Mouse (Mus musculus) small intestine, adult 2 months (tissue): ENCODE results near the gene Kdf1. TPM values are rescaled to one million over a fixed set of nuclear protein-coding genes. Genes with fewer than 3 reads are reported as not detected.
A peak's percentile ranks its signal among the peaks of the same experiment; 100 is the strongest.

Experiments
- H3K27ac ChIP-seq: fragments of 200-500 bp; 2 replicates; pipeline ENCODE4 v1.5.1; 2012; ENCODE audit warnings: low read depth, low read length, control low read depth, inconsistent platforms; ENCODE audit not compliant: insufficient read depth
- H3K27me3 ChIP-seq: fragments of 200-500 bp; 2 replicates; pipeline ENCODE4 v1.6.1; 2012; ENCODE audit warnings: mild to moderate bottlenecking, moderate library complexity, low read length, inconsistent platforms; ENCODE audit not compliant: control insufficient read depth, insufficient read depth
- H3K36me3 ChIP-seq: fragments of 200-500 bp; 2 replicates; pipeline ENCODE4 v1.6.1; 2012; ENCODE audit warnings: mild to moderate bottlenecking, low read length, control low read depth, inconsistent platforms; ENCODE audit not compliant: control insufficient read depth, insufficient read depth
- H3K4me1 ChIP-seq: fragments of 200-500 bp; 2 replicates; pipeline ENCODE4 v1.6.1; 2012; ENCODE audit warnings: low read length, inconsistent platforms, mixed read lengths; ENCODE audit not compliant: control insufficient read depth, insufficient read depth, insufficient read length
- H3K4me3 ChIP-seq: fragments of 200-500 bp; 2 replicates; pipeline ENCODE4 v1.5.1; 2012; ENCODE audit warnings: low read depth, mild to moderate bottlenecking, control low read depth, inconsistent platforms, low read length, moderate library complexity
- CTCF ChIP-seq: fragments of 200-500 bp; IDR thresholded peaks from 2 replicates; pipeline ENCODE4 v1.5.1; 2012; ENCODE audit warnings: low read depth, mild to moderate bottlenecking, control low read depth, inconsistent platforms, low read length, moderate library complexity, mixed read lengths; ENCODE audit not compliant: insufficient replicate concordance, insufficient read length; ENCODE audit errors: extremely low read depth
- POLR2A ChIP-seq: fragments of 200-500 bp; IDR thresholded peaks from 2 replicates; pipeline ENCODE4 v1.6.1; 2012; ENCODE audit warnings: low read depth, mild to moderate bottlenecking, control low read depth, inconsistent platforms, low read length, moderate library complexity
- WGBS: fragments of 180-500 bp; shearing (Covaris S2); methylation state at CpG from one replicate; pipeline ENCODE4 v1.1.7; 2018; 5-methylcytosine and 5-hydroxymethylcytosine counted together
- polyA plus RNA-seq: library from polyadenylated mRNA; depleted of rRNA; stranded (reverse); fragments of >200 nt; gene quantifications from 2 replicates; pipeline ENCODE4 v1.2.3, GENCODE M21; 2012

The Kdf1 gene
- polyA plus RNA-seq, 1 experiment, result 71.0 TPM

- Histone ChIP-seq H3K27me3 (peaks cover 24% of the 10 kb centered on the region), H3K27ac (no peak overlapping the region), H3K4me1 (peaks cover 9% of the 10 kb centered on the region), H3K4me3 (0 out of 2 replicates have a peak overlapping the region, but pooled peaks have one; percentile 66), H3K36me3 (no peaks in the 10 kb centered on the region)
- WGBS, result 27% methylated on average over 6 of the region's 6 CpGs
- TF ChIP-seq POLR2A, result no peak
These were observed 21.9 kb upstream of the Kdf1 start for GRCm38 (mm10) chr4:133496738-133497445.

DNA sequence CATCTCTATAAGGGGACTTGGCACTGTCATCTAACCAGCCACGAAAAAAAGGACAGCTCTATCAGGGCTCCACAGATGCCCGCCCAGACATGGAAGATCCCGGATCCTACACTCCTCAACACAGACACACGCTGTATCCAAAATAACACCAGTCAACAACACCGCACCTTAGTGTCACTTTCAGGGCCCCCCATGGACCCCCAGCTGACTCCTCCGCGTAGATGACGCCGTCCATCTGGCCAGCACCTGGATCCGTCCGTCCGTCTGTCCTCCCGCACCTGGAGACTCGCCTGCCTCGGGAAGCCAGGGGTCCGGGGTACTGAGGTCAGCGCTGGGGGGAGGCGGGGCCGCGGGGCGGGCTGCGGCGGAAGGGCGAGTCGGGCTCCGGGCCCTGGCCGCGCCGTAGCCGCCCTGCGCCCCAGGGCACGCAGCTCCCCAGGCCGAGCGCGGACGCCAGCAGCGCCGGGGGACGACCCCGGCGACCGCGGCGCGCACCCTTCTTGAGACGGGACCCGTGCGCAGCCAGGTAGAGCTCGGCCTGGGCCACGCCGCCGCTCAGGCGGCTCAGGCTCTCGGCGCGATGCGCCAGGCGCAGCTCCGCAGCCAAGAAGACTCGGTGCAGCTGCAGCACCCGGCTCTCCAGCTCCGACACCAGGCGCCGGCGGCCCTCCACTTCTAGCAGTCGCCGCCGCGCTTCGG is 21.2 kb upstream of the Kdf1 start:
- Histone ChIP-seq H3K27ac (no peak overlapping the region), H3K36me3 (no peaks in the 10 kb centered on the region), H3K4me3 (peak overlapping the region; percentile 66), H3K27me3 (peaks cover 24% of the 10 kb centered on the region), H3K4me1 (peaks cover 9% of the 10 kb centered on the region)
- WGBS, result 1% methylated on average over 67 of the region's 70 CpGs
- TF ChIP-seq CTCF, result no peak
- TF ChIP-seq POLR2A, result peak; percentile 17; the same call in 1 of the 2 replicates

DNA sequence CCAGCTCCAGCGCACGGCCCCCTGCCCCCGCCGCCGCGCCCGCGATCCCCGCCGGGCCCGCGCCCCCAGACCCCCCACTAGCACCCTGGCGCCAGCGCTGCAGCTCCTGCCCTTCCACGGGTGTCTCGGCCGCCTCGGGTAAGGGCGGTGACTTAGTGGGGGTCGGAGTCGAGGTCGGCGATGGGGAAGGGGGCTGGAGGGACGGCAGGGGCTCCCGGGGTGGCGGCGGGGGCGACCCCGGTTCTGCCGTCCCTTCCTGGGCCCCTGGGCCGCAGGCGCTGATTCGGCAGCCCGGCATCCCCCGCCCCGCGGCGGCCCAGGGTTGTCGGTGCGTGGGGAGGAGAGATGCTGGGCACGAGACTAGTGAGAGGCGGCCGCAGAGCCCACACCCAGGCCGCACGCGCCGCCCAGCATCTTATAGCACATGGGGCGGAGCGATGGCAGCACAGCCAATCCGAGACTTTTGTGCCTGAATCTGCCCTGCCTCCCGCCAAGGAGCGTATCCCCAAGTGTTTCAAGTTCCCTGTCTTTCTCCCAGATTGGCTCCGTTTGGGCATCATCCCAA is 20.5 kb upstream of the Kdf1 start, which contains the start of gene Trnp1:
TSS of gene Trnp1 (minus strand) at position 391 of the 565 bp plus-strand sequence.
- TF ChIP-seq CTCF, result no peak
- Histone ChIP-seq H3K27me3 (peaks cover 24% of the 10 kb centered on the region), H3K4me3 (peak within 1 kb of the TSS; percentile 66), H3K36me3 (no peaks in the 10 kb centered on the region), H3K4me1 (peaks cover 7% of the 10 kb centered on the region), H3K27ac (no peak within 1 kb of the TSS)
- WGBS, result 1% methylated on average over 41 of the region's 53 CpGs

GRCm38 (mm10) chr4:133501514-133501913 is 17.2 kb upstream of the Kdf1 start:
- 43% methylated on average over 7 of the region's 7 CpGs for WGBS
- Histone ChIP-seq H3K27ac (no peak overlapping the region), H3K4me1 (peaks cover 5% of the 10 kb centered on the region; the same call in 1 of the 2 replicates), H3K4me3 (no peak overlapping the region), H3K27me3 (peaks cover 26% of the 10 kb centered on the region), H3K36me3 (no peaks in the 10 kb centered on the region)
- TF ChIP-seq CTCF, result no peak
- no peak for TF ChIP-seq POLR2A

GRCm38 (mm10) chr4:133504300-133504699 is 14.5 kb upstream of the Kdf1 start:
- Histone ChIP-seq H3K27ac (no peak overlapping the region), H3K4me1 (no peaks in the 10 kb centered on the region), H3K27me3 (0 out of 2 replicates have a peak, but pooled peaks cover 2% of the 10 kb centered on the region), H3K36me3 (no peaks in the 10 kb centered on the region), H3K4me3 (no peak overlapping the region)
- 50% methylated on average over 5 of the region's 5 CpGs for WGBS
- no peak for TF ChIP-seq POLR2A
- TF ChIP-seq CTCF, result no peak

DNA sequence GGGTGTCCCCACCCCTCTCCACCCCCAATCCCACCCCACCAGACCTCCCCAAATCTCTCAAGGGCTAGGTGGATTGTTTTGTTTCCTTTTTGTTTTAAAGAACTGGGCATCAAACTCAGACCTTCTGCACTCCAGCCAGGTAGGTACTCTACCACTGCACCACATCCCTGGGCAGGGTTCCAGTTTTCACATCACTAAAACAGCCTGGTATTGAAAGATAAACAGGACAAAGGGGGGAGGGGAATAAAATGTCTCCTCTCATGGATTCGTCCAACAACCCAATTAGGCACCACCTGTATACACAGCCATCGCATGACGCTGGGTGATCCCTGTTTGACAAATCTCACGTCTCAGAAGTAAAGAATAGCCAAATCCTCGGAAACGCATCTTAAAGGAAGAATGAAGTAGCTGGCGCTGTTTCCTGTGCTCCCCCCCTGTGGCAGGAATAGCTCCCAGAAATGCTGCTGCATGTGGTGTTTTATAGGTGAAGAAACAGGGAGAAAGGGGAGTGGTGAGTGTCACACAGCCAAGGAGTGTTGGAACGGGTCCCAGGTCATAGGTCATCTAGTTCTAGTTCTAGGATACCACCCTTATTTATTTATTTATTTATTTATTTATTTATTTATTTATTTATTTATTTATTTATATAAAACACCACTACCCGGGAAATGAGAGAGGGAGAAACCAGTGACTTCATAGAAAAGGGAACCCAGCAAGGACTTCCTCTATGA is 13.8 kb upstream of the Kdf1 start:
- Histone ChIP-seq H3K27me3 (0 out of 2 replicates have a peak, but pooled peaks cover 2% of the 10 kb centered on the region), H3K4me1 (no peaks in the 10 kb centered on the region), H3K4me3 (no peak overlapping the region), H3K27ac (no peak overlapping the region), H3K36me3 (no peaks in the 10 kb centered on the region)
- 55% methylated on average over 9 of the region's 9 CpGs for WGBS
- TF ChIP-seq CTCF (no peak), POLR2A (no peak)

DNA sequence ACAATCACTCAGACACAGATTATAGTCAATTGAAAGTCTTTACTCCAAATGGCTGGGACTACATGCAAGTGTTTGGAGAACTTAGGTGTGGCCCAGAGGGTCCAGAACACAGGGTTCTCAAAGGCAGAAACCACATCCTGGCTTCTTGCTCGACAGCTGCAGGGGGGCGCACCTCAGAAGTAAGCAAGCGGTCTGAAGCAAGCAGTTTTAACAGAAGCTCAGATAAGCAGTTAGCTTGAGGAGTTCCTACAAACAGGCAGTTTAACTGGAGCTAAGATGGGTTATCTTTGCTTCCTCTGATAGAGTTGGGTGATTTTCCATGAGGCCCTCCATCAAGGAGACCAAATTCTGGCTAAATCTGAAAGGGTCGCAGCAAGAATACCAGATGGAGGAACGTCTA is 12.2 kb upstream of the Kdf1 start:
- H3K27ac ChIP-seq, result no peak overlapping the region
- 0 out of 2 replicates have a peak, but pooled peaks cover 2% of the 10 kb centered on the region for H3K27me3 ChIP-seq
- no peak overlapping the region for H3K4me3 ChIP-seq
- WGBS, result 61% methylated on average over 5 of the region's 5 CpGs
- no peak for TF ChIP-seq POLR2A
- TF ChIP-seq CTCF, result no peak
- H3K36me3 ChIP-seq, result no peaks in the 10 kb centered on the region
- no peaks in the 10 kb centered on the region for H3K4me1 ChIP-seq
